Mouse (Mus musculus) kidney, postnatal 14 days (tissue): ENCODE results near the gene Syce1l.
A peak's percentile ranks its signal among the peaks of the same experiment; 100 is the strongest.

Experiments
- DNase-seq: peaks from one replicate; pipeline ENCODE4 v3.0.0; 2022; ENCODE audit warnings: mixed read lengths

Syce1l gene

DNA sequence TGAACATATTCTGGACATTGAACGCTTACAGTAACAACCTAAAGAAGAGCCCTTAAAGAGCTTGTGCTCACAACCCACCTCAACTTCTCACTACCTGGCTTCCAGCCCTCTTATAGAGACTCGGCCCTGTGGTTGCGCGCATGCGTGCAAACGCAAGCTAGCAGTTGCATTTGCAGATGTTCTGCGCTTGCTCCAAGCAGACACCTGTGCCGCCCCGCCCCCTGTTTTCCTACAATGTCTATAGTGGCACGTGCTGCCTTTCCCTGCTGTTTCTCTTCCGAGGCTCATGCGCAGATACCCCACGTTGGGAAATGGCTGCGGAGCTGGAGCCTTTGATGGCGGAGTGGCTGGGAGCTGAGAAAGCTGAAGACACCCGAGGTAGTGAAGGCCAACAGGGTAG, at the start of gene Syce1l:
TSS of gene Syce1l (plus strand) at position 288 of the 400 bp plus-strand sequence.
- no peak for DNase-seq

DNA sequence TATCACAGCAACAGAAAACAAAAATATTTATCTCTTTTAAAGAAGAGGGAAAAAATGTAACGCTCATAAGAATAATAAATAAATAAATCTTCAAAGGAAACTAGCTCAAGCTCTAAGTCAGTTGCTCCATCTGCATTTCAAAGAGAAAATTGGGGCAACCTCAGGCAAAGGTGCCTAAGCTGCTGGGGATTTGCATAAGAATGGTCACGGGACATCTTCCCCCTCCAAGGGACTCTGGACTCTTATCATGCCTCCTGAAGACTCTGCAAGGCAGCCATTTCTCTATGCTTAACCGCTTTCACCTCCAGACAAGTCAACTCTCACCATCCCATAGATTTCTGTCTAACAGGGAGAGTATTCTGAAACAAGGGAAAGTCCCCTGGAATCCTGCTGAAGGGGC, 44.6 kb upstream of the Syce1l start:
- DNase-seq = no peak

DNA sequence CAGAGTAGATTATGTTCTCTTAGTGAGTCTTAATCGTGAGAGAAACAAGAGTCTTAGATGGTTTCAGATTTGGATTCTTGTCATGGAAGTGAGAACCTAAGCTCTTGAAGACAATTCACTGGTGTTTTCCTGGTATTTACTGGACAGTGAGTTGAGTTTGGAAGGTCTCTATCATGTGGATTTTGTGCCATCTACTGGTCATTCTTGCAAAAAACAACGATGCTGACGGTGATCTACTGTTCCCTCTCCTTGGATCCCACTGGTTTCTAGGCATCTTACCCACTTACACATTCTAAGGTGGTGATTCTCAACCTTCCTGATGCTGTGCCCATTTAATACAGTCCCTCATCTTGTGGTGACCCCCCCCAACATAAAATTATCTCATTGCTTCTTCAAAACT, 10.4 kb upstream of the Syce1l start:
- DNase-seq = peak; percentile 66

DNA sequence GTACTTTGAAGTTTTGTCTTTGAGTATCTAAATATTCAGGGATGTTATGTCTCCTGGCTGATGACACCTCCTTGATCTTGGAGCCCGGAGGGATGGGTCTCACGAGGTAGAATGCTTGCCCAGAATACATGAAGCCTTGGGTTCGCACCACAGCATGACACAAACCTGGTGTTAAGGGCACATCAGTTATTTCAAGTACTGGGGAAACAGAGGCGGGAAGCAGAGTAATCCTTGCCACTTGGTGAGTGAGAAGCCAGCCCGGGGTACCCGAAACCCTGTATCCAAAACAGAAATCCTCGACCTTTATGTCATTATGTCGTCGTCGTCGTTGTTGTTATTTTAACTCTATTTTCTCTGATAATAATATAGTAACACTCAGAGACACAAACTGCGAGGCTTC, 8.9 kb upstream of the Syce1l start:
- DNase-seq = no peak

GRCm38 (mm10) chr8:113634670-113635591, 8.1 kb upstream of the Syce1l start, which contains the start of gene Mon1b:
Gene Mon1b (plus strand): TSS chr8:113635587.
- peak; percentile 99 for DNase-seq

GRCm38 (mm10) chr8:113635592-113636279, 7.3 kb upstream of the Syce1l start:
- DNase-seq = no peak

GRCm38 (mm10) chr8:113636280-113636628, 6.8 kb upstream of the Syce1l start:
- no peak for DNase-seq

GRCm38 (mm10) chr8:113640357-113640756, 2.7 kb upstream of the Syce1l start:
- no peak for DNase-seq

DNA sequence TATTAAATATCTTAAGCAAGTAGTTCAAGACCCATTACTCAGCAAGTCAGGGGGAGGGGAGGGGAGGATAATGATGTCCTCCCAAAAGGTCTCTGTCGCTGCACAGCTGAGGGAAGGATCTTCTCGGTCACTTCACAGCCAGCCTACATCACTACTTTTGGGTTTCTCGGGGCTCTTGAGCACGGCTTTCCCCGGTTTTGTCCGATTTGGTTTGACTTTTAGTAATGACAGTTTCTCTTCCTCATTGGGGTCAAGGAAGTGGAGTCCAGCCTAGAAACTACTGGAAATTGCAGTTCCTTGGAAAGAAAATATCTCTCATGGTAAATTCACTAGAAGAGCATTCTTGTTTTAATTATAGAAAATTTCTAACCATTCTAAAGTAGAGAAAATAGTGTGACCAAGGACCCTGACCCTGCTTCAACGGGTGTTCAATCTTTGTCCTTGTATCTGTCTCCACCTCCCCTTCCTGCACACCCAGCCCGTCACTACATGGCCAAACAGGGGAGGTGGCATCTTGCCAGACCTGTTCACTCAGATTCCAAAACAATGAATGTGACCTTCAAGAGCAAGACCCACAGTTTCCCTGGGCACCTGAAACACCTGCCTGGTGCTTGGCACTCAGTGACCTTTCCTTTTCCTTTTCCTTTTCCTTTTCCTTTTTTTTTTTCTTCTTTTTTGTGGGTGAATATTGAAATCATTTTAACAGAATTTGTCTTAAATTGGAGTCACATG, 632 bp downstream of the Syce1l start:
- DNase-seq = peak; percentile 56

- no peak for DNase-seq
Measured at GRCm38 (mm10) chr8:113645220-113645619, 2.2 kb downstream of the Syce1l start.

GRCm38 (mm10) chr8:113652450-113652849, 9.4 kb downstream of the Syce1l start:
- no peak for DNase-seq

- no peak for DNase-seq
Measured at GRCm38 (mm10) chr8:113653151-113653550, 10.1 kb downstream of the Syce1l start.

DNA sequence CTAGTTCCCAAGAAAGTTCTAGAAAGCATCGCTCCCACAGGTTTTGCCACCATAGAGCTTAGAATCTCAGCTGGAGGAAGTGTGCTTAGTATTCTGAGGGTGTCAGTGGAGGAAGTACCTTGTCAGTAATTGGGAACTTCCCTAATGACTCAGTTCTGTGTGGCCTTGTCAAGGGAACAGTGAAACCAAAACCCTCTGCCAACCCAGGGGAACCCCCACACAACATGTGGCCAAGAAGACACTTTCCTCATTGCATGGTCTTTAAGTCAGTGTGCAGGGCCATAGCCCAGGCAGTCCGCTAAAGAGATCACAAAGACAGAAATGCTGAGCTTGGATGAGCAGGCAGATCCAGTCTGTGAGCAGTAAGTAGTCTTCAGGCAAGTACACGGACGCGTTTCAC, 13.1 kb downstream of the Syce1l start:
- no peak for DNase-seq

GRCm38 (mm10) chr8:113656681-113657298, 13.8 kb downstream of the Syce1l start:
- DNase-seq = no peak

DNA sequence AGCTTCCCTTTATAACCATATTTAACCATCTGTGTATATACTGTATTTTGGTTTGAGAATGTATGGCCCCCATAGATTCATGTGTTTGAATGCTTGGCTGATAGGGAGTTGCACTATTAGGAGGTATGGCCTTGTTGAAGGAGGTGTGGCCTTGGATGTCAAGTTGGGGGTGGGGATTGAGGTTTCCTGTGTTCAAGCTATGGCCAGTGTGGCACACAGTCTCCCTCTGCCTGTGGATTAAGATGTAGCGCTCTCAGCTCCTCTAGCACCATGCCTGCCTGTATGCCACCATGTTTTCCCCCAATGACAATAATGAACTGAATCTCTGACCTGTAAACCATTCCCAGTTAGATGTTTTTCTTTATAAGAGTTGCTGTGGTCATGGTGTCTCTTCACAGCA, 17.1 kb downstream of the Syce1l start:
- DNase-seq = no peak

- peak; percentile 86 for DNase-seq
Measured at GRCm38 (mm10) chr8:113664544-113664943, 21.5 kb downstream of the Syce1l start.

DNA sequence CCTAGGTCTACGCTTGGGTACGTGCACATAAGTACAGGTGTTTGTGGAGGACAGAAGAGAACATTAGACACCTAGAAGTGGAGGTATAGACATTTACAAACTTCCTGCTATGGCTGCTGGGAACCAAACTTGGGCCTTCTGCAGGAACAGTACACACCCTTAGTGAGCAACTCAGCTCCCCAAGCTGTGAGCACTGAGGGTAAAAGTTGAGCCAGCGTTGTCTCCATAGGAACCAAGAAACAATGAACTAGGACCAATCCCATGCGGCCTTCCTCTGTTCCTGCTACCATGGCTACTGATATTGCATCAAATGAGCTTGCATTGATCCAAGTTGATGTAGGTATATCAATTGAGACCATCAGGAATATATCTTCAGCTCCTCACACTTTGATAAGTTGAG, 22.0 kb downstream of the Syce1l start:
- no peak for DNase-seq

- no peak for DNase-seq
Measured at GRCm38 (mm10) chr8:113665951-113666350, 22.9 kb downstream of the Syce1l start.

- DNase-seq = no peak
Measured at GRCm38 (mm10) chr8:113666714-113667432, 23.9 kb downstream of the Syce1l start.

DNA sequence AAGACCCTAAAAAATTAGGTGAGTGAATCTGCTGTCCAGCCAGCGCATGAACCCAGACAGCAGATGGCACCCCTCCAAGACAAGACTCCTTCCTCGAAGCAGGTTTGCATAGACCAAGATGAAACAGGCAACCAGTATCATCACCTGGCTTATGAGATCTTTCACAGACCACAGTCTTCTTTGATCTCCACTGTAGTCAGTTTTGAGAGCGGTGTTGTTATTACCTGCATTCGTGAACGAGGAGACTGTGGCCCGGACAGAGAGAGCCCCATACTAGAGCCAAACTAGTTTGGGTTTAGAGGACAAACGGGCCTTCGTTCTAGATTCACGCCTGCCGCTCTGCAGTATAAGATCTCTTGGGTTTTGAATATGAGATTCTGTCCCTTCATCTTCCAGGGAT, 26.9 kb downstream of the Syce1l start:
- no peak for DNase-seq

GRCm38 (mm10) chr8:113672599-113673255, 29.7 kb downstream of the Syce1l start:
- no peak for DNase-seq

DNA sequence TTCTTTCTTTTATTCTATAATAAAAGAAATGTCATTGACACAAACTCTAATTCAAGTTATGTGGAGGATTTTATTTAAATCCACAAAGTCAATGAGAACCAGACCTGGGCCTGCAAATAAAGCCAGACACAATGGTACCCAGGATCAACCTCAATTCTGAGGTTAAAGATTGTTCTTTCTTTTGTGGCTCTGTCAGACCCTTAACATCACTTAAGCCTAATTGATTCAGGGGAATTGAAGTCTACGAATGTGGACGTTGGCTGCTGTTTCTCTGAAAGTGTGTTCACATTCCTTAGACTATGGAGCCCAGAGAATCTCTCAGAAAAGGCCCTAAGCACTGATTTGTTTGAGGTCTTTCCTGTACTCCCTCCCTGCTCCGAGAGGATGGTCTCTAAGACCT, 30.3 kb downstream of the Syce1l start:
- DNase-seq = no peak
